Mouse (Mus musculus) midbrain, embryonic 16.5 days (tissue): ENCODE results near the gene Olfr519. TPM values are rescaled to one million over a fixed set of nuclear protein-coding genes. Genes with fewer than 3 reads are reported as not detected.
A peak's percentile ranks its signal among the peaks of the same experiment; 100 is the strongest.

Source experiments
- ATAC-seq: fragments of 200-750 bp; cut with Nextera tagmentation; 2 replicates; pipeline ENCODE4 v1.8.0; 2017; ENCODE audit warnings: moderate TSS enrichment
- H3K27ac ChIP-seq: fragments of 300-500 bp; sonication (generic); 2 replicates; pipeline ENCODE4 v1.5.1; 2014; ENCODE audit warnings: mild to moderate bottlenecking, low read length, mixed read lengths
- H3K27me3 ChIP-seq: fragments of 300-500 bp; sonication (generic); 2 replicates; pipeline ENCODE4 v1.6.1; 2014; ENCODE audit warnings: low read depth, low read length, mixed read lengths; ENCODE audit not compliant: control insufficient read depth, insufficient read depth
- H3K36me3 ChIP-seq: fragments of 300-500 bp; sonication (generic); 2 replicates; pipeline ENCODE4 v1.6.1; 2014; ENCODE audit warnings: mild to moderate bottlenecking, low read length, moderate library complexity, mixed read lengths; ENCODE audit not compliant: control insufficient read depth, insufficient read depth
- H3K4me1 ChIP-seq: fragments of 300-500 bp; sonication (generic); 2 replicates; pipeline ENCODE4 v1.6.1; 2014; ENCODE audit warnings: mild to moderate bottlenecking, low read length, mixed read lengths; ENCODE audit not compliant: control insufficient read depth, insufficient read depth
- H3K4me2 ChIP-seq: fragments of 300-500 bp; sonication (generic); 2 replicates; pipeline ENCODE4 v1.6.1; 2014; ENCODE audit warnings: mild to moderate bottlenecking, low read length, mixed read lengths
- H3K4me3 ChIP-seq: fragments of 300-500 bp; sonication (generic); 2 replicates; pipeline ENCODE4 v1.5.1; 2014; ENCODE audit warnings: low read depth, mild to moderate bottlenecking, low read length, moderate library complexity, mixed read lengths
- H3K9ac ChIP-seq: fragments of 300-500 bp; sonication (generic); 2 replicates; pipeline ENCODE4 v1.6.1; 2014; ENCODE audit warnings: low read depth, low read length, mixed read lengths
- H3K9me3 ChIP-seq: fragments of 300-500 bp; sonication (generic); replicated peaks from 2 replicates; pipeline ENCODE4 v1.6.1; 2014; ENCODE audit warnings: mild to moderate bottlenecking, low read length, mixed read lengths; ENCODE audit not compliant: control insufficient read depth, poor library complexity, severe bottlenecking
- WGBS: fragments of 180-500 bp; shearing (Covaris S2); extraction: QIAGEN DNeasy Blood & Tissue Kit; methylation state at CpG from one replicate; pipeline ENCODE4 v1.1.7; 2014; 5-methylcytosine and 5-hydroxymethylcytosine counted together
- polyA plus RNA-seq: library from polyadenylated mRNA; unstranded; fragments of >200 nt; fragmentation: Nextera tagmentation; extraction: Ambion mirVana; gene quantifications from 2 replicates; pipeline ENCODE4 v1.2.1, GENCODE M21; 2015

The Olfr519 gene
- not detected in 2 replicates for polyA plus RNA-seq

- Histone ChIP-seq H3K4me1 (no peaks in the 10 kb centered on the region), H3K27ac (no peak within 1 kb of the TSS), H3K27me3 (no peaks in the 10 kb centered on the region), H3K36me3 (no peaks in the 10 kb centered on the region), H3K9ac (no peak within 1 kb of the TSS), H3K9me3 (no peaks in the 10 kb centered on the region), H3K4me3 (no peak within 1 kb of the TSS), H3K4me2 (no peak within 1 kb of the TSS)
- 84% methylated on average over 5 of the region's 5 CpGs for WGBS
- ATAC-seq = no peak
Measured at GRCm38 (mm10) chr7:108894320-108894719, at the start of gene Olfr519. Gene Olfr519, minus strand, starts transcription at chr7:108894420.

- ATAC-seq = peak; percentile 76
- Histone ChIP-seq H3K36me3 (peaks cover 30% of the 10 kb centered on the region), H3K4me2 (no peak overlapping the region), H3K9me3 (no peaks in the 10 kb centered on the region), H3K27me3 (no peaks in the 10 kb centered on the region), H3K27ac (no peak overlapping the region), H3K4me3 (no peak overlapping the region), H3K9ac (no peak overlapping the region), H3K4me1 (no peaks in the 10 kb centered on the region)
- 5% methylated on average over 2 of the region's 2 CpGs for WGBS
Measured at GRCm38 (mm10) chr7:108944002-108944401, 49.8 kb upstream of the Olfr519 start.

GRCm38 (mm10) chr7:108941466-108941865 is 47.2 kb upstream of the Olfr519 start:
- no peak overlapping the region for H3K4me2 ChIP-seq
- no peaks in the 10 kb centered on the region for H3K27me3 ChIP-seq
- no peak overlapping the region for H3K27ac ChIP-seq
- no peak for ATAC-seq
- no peak overlapping the region for H3K9ac ChIP-seq
- 0 out of 2 replicates have a peak, but pooled peaks cover 2% of the 10 kb centered on the region for H3K4me1 ChIP-seq
- no peaks in the 10 kb centered on the region for H3K9me3 ChIP-seq
- peaks cover 45% of the 10 kb centered on the region for H3K36me3 ChIP-seq
- H3K4me3 ChIP-seq = no peak overlapping the region
- 92% methylated on average over 9 of the region's 9 CpGs for WGBS

- no peaks in the 10 kb centered on the region for H3K27me3 ChIP-seq
- 90% methylated on average over 4 of the region's 4 CpGs for WGBS
- ATAC-seq = no peak
- no peak overlapping the region for H3K4me2 ChIP-seq
- no peak overlapping the region for H3K4me3 ChIP-seq
- H3K4me1 ChIP-seq = peaks cover 19% of the 10 kb centered on the region
- no peaks in the 10 kb centered on the region for H3K9me3 ChIP-seq
- peaks cover 33% of the 10 kb centered on the region for H3K36me3 ChIP-seq
- no peak overlapping the region for H3K9ac ChIP-seq
- no peak overlapping the region for H3K27ac ChIP-seq
Measured at GRCm38 (mm10) chr7:108936591-108936990, 42.4 kb upstream of the Olfr519 start.

DNA sequence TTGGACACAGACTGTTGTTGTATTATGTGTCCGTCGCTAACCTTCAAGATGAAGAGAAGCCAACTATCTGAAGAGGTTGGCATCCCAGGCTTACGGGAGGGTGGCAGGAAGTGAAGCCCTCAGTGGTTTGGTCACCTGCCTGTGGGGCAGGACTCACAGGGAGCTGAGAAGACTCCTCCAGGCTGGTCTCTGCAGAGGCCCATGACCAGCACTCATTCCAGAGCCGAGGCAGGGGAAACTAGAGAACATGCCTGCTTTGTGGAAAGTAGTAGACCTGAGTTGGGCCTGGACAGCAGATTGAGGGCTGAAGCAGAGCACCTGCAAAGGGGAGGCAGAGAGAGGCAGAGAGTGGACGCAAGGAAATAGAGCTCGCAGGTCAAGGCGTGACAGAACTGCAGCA is 41.2 kb upstream of the Olfr519 start:
- H3K27me3 ChIP-seq = no peaks in the 10 kb centered on the region
- H3K4me3 ChIP-seq = peak overlapping the region; percentile 73
- ATAC-seq = no peak
- no peaks in the 10 kb centered on the region for H3K9me3 ChIP-seq
- 89% methylated on average over 7 of the region's 7 CpGs for WGBS
- H3K9ac ChIP-seq = peak overlapping the region; percentile 78; the same call in 1 of the 2 replicates
- peaks cover 19% of the 10 kb centered on the region for H3K4me1 ChIP-seq
- peak overlapping the region; percentile 83 for H3K4me2 ChIP-seq
- H3K36me3 ChIP-seq = peaks cover 22% of the 10 kb centered on the region
- no peak overlapping the region for H3K27ac ChIP-seq

DNA sequence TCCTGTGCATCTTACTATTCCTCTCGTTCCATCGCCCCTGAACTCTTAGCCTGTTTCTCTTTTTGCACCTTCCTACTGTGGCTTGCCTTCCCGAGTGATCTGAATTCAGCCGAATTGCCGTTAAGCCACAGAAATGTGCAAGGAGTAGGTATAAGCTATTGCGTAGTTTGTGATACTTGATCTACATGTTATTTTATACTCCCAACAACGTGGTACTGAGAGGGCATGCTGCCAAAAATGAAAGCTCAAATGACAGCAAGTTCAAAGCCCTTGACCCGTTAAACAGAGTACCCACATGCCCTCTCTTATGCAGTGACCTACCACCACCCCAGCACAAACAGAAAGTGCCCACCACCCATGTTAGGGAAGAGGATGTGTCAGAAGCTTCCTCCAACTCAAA is 40.6 kb upstream of the Olfr519 start:
- ATAC-seq = no peak
- Histone ChIP-seq H3K27ac (peak overlapping the region; percentile 82; the same call in 1 of the 2 replicates), H3K36me3 (peaks cover 18% of the 10 kb centered on the region), H3K9me3 (no peaks in the 10 kb centered on the region), H3K4me1 (peaks cover 19% of the 10 kb centered on the region), H3K9ac (peak overlapping the region; percentile 78), H3K27me3 (no peaks in the 10 kb centered on the region), H3K4me3 (peak overlapping the region; percentile 73), H3K4me2 (peak overlapping the region; percentile 83)
- 6% methylated on average over 8 of the region's 8 CpGs for WGBS

GRCm38 (mm10) chr7:108933794-108934731 is 39.8 kb upstream of the Olfr519 start, which contains the start of gene Eif3f:
Gene Eif3f, plus strand, starts transcription at chr7:108934417.
- Histone ChIP-seq H3K27ac (peak within 1 kb of the TSS; percentile 82), H3K4me1 (peaks cover 19% of the 10 kb centered on the region), H3K9me3 (no peaks in the 10 kb centered on the region), H3K4me3 (peak within 1 kb of the TSS; percentile 73), H3K27me3 (no peaks in the 10 kb centered on the region), H3K36me3 (peaks cover 15% of the 10 kb centered on the region), H3K4me2 (peak within 1 kb of the TSS; percentile 83), H3K9ac (peak within 1 kb of the TSS; percentile 78)
- peak; percentile 96 for ATAC-seq
- 1% methylated on average over 50 of the region's 50 CpGs for WGBS

DNA sequence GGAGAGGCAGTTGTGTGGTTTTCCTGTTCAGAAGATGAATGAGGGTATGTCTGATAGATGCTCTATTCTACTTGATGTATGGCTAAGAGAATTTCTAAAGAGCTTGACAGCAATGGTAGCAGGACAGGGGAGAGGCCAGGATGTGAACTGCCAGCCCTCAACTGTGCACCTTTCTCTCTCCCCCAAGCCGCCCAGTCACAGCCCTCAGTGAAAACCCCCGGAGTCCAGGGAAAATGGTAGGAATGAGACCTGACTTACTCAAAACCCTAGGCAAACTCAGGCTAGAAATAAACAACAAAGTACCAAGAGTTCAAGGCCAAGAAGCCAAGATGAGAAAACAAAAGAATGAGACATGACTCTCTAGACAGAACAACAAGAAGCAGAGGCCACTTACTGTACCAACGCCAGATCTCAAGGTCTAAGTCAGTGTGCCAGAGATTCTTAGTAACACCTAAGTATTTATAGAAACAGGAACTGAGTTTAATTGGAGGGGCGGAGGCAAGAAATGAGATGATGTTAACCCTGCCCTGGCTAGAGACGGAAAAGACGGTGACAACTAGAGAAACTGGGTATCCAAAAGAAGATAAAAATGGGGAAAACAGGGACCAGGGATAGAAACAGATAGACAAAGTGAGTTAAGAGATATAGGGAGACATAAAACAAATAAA is 35.6 kb upstream of the Olfr519 start, which contains the start of gene Nlrp10:
Gene Nlrp10, minus strand, starts transcription at position 453 of the 668 bp plus-strand sequence.
- H3K27ac ChIP-seq = no peak within 1 kb of the TSS
- no peak for ATAC-seq
- H3K4me1 ChIP-seq = peaks cover 1% of the 10 kb centered on the region
- WGBS = 83% methylated on average over 6 of the region's 6 CpGs
- no peak within 1 kb of the TSS for H3K9ac ChIP-seq
- H3K36me3 ChIP-seq = no peaks in the 10 kb centered on the region
- H3K4me3 ChIP-seq = no peak within 1 kb of the TSS
- no peaks in the 10 kb centered on the region for H3K27me3 ChIP-seq
- H3K9me3 ChIP-seq = no peaks in the 10 kb centered on the region
- no peak within 1 kb of the TSS for H3K4me2 ChIP-seq
